Mouse (Mus musculus) midbrain, embryonic 12.5 days (tissue): ENCODE measurements at regions not wholly inside any gene's neighbourhood (a gene's known extent, or its start where the extent isn't known, plus 50 kb on each side); places are given as distances from the start of the nearest gene placed in this dataset.

Experiments used
- ATAC-seq: fragments of 200-750 bp; cut with Nextera tagmentation; 2 replicates; pipeline ENCODE4 v1.8.0; 2017; ENCODE audit warnings: low read depth, moderate TSS enrichment, moderate library complexity; ENCODE audit not compliant: low FRiP score
- H3K27ac ChIP-seq: fragments of 300-500 bp; sonication (generic); replicated peaks from 2 replicates; pipeline ENCODE4 v1.5.1; 2016; ENCODE audit warnings: mild to moderate bottlenecking
- H3K27me3 ChIP-seq: fragments of 300-500 bp; sonication (generic); 2 replicates; pipeline ENCODE4 v1.6.1; 2016; ENCODE audit warnings: mild to moderate bottlenecking
- H3K36me3 ChIP-seq: fragments of 300-500 bp; sonication (generic); 2 replicates; pipeline ENCODE4 v1.6.1; 2016
- H3K4me1 ChIP-seq: fragments of 300-500 bp; sonication (generic); 2 replicates; pipeline ENCODE4 v1.6.1; 2016
- H3K4me2 ChIP-seq: fragments of 300-500 bp; sonication (generic); replicated peaks from 2 replicates; pipeline ENCODE4 v1.6.1; 2016; ENCODE audit warnings: mild to moderate bottlenecking, moderate library complexity
- H3K4me3 ChIP-seq: fragments of 300-500 bp; sonication (generic); 2 replicates; pipeline ENCODE4 v1.5.1; 2016; ENCODE audit warnings: mild to moderate bottlenecking
- H3K9ac ChIP-seq: fragments of 300-500 bp; sonication (generic); replicated peaks from 2 replicates; pipeline ENCODE4 v1.6.1; 2016; ENCODE audit warnings: mild to moderate bottlenecking, moderate library complexity
- H3K9me3 ChIP-seq: fragments of 300-500 bp; sonication (generic); 2 replicates; pipeline ENCODE4 v1.6.1; 2016; ENCODE audit warnings: mild to moderate bottlenecking
- WGBS: fragments of 180-500 bp; shearing (Covaris S2); methylation state at CpG from one replicate; pipeline ENCODE4 v1.1.7; 2016; 5-methylcytosine and 5-hydroxymethylcytosine counted together

DNA sequence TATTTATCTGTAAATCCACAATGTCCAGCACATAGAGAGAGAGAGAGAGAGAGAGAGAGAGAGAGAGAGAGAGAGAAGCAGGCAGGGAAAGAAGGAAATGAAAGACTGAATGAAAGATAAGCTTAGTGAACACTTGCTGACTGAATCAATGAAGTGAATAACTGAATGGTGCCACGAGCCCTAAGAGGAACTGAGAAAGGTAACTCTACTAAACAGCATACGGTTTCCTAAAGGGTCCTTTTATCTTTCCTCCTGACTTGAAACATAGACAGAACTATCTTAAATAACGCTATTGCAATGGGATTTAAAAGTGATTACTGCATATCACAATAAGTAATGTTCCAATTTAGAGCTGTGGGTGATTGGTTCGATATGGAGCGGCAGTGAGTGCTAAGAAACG lies 121.0 kb downstream of the Rbm26 start:
- WGBS = 86% methylated on average over 6 of the region's 6 CpGs
- Histone ChIP-seq H3K27ac (no peak overlapping the region), H3K27me3 (no peaks in the 10 kb centered on the region), H3K4me1 (no peaks in the 10 kb centered on the region), H3K4me3 (no peak overlapping the region), H3K4me2 (no peak overlapping the region), H3K9me3 (no peaks in the 10 kb centered on the region), H3K36me3 (no peaks in the 10 kb centered on the region), H3K9ac (no peak overlapping the region)
- ATAC-seq = no peak

DNA sequence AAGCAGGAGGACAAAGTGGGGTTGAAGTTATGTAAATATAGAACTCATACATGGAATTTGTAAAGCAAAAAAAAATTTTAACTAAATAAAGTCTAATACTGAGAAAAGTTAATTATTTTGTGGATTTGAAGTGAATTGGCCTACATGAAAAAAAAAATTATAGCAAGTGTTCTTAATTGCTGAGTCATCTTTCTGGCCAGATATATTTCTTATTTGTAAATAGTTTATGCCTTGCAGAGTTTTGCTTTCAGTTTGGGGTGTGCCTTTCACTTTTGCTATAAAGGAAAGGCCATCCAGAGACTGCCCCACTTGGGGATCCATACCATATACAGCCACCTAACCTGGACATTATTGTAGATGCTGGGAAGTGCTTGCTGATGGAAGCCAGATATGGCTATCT lies 138.3 kb downstream of the Rbm26 start:
- Histone ChIP-seq H3K27me3 (no peaks in the 10 kb centered on the region), H3K4me3 (no peak overlapping the region), H3K27ac (no peak overlapping the region), H3K9me3 (no peaks in the 10 kb centered on the region), H3K9ac (no peak overlapping the region), H3K36me3 (no peaks in the 10 kb centered on the region), H3K4me1 (no peaks in the 10 kb centered on the region), H3K4me2 (no peak overlapping the region)
- ATAC-seq = no peak

DNA sequence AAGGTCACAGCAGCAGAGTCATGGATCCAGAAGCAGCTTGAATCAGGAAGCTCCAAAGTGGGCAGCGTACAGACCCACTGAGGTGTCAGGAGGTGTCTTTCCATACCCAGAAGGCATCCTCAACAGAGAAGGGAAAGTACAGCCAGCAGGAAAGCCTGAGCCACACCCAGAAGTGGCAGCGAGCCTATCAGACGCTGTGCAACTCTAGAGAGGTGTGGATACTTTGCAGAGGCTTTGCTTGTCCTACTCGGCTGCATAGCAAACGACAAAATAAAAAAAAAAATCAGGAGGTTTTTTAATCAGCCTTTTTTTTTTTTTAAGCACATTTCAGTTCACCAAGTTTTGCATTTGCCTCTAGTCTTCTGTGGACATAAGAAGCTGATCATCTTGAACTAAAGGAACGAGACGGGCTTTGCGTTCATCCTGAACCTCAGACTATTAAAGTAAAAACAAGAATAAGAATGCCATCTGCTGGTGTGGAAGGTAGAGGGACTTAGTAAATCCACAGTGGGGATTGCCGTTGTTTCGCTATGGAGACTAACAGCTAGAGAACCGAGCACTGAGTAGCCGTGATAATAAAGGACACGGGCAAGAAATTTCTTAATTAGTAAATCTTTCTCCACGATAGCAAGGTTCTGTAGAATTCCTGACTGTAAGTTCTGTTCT lies 142.3 kb downstream of the Rbm26 start:
- Histone ChIP-seq H3K9ac (no peak overlapping the region), H3K27me3 (no peaks in the 10 kb centered on the region), H3K9me3 (no peaks in the 10 kb centered on the region), H3K4me1 (no peaks in the 10 kb centered on the region), H3K36me3 (no peaks in the 10 kb centered on the region), H3K4me3 (no peak overlapping the region), H3K4me2 (0 out of 2 replicates have a peak overlapping the region, but pooled peaks have one; percentile 9), H3K27ac (no peak overlapping the region)
- ATAC-seq = no peak
- 44% methylated on average over 14 of the region's 14 CpGs for WGBS

DNA sequence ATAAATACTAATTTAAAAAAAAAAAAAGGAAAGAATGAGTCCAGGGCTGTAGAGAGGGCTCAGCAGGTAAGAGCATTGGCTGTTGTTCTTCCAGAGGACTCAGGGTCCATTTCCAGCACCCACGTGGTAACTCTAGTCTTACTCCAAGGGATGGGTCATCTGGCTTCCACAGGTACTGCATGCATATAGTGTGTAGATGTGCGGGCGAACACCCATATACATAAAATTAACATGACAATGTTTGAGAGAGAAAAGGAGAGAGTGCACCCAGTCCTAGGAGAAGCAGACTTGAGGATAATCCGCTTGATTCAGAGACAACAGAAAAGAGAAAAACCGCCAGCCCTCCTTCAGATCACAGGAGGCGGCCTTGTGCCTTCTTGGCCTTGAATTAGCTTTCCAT lies 157.2 kb downstream of the Rbm26 start:
- Histone ChIP-seq H3K36me3 (no peaks in the 10 kb centered on the region), H3K9ac (no peak overlapping the region), H3K9me3 (no peaks in the 10 kb centered on the region), H3K4me3 (no peak overlapping the region), H3K4me1 (peaks cover 11% of the 10 kb centered on the region; the same call in 1 of the 2 replicates), H3K4me2 (no peak overlapping the region), H3K27me3 (no peaks in the 10 kb centered on the region), H3K27ac (no peak overlapping the region)
- no peak for ATAC-seq
- 53% methylated on average over 6 of the region's 6 CpGs for WGBS

DNA sequence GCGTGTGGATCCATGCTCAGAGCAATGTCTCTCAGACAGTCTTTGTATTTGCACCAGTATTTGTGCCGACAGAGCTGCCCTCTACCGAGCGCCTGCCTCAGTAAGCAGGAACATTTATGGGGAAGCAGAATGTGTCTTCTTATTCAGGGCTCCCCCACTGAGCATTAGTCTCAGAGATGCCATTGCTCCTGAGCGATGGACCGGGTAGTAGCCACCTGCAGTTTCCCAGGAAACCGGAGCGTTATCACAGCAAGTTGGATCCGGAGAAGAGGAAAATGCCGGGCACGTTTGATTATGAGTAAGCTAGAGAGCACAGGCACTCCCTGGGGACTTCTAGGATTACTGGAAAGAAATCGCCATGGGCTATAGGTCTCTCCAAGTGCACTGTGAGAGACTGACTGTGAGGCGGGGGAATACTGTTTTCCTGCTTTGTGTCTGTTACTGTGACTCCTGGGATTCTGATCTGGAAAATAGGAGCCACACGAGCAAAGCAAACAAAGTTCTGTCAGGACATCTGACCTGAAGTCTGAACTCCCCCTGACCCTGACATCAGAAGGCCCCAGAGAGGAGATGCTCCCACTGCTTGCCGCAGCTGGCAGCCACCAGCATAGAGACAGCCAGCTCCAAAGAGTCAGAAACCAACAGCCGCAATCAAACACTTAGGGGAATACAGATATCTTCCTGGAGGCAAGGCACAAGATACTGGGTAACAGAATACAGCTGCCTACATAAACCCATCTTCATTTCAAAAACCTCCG lies 160.9 kb downstream of the Rbm26 start:
- ATAC-seq = peak; percentile 38; the same call in 1 of the 2 replicates
- no peak overlapping the region for H3K4me3 ChIP-seq
- H3K9ac ChIP-seq = no peak overlapping the region
- H3K27ac ChIP-seq = no peak overlapping the region; the same call in 1 of the 2 replicates
- no peaks in the 10 kb centered on the region for H3K9me3 ChIP-seq
- 23% methylated on average over 17 of the region's 17 CpGs for WGBS
- H3K4me1 ChIP-seq = no peaks in the 10 kb centered on the region; the same call in 1 of the 2 replicates
- H3K27me3 ChIP-seq = no peaks in the 10 kb centered on the region
- no peaks in the 10 kb centered on the region for H3K36me3 ChIP-seq
- peak overlapping the region; percentile 36 for H3K4me2 ChIP-seq

DNA sequence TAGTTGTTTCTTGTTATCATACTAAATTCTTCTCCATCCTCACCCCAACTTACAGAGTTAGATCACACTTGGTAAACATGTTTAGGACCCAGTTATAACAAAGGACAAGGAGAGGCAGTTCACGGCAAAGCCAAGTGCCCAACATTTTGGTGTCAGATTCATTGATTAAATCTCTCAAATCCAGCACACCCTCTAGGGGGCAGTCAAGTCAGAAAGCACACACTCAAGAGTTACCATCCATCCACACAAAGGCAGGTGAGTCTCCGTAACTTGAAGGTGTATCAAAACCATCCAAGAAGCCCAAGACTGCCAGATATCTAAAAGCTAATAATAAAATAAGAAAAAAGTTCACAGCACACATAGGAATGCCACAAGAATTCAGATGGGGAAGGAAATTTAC lies 161.8 kb downstream of the Rbm26 start:
- no peak overlapping the region for H3K9ac ChIP-seq
- 86% methylated on average over 2 of the region's 2 CpGs for WGBS
- no peaks in the 10 kb centered on the region for H3K9me3 ChIP-seq
- H3K27ac ChIP-seq = no peak overlapping the region
- no peaks in the 10 kb centered on the region; the same call in 1 of the 2 replicates for H3K4me1 ChIP-seq
- no peaks in the 10 kb centered on the region for H3K27me3 ChIP-seq
- H3K4me2 ChIP-seq = no peak overlapping the region
- H3K4me3 ChIP-seq = no peak overlapping the region
- no peaks in the 10 kb centered on the region for H3K36me3 ChIP-seq
- no peak for ATAC-seq

DNA sequence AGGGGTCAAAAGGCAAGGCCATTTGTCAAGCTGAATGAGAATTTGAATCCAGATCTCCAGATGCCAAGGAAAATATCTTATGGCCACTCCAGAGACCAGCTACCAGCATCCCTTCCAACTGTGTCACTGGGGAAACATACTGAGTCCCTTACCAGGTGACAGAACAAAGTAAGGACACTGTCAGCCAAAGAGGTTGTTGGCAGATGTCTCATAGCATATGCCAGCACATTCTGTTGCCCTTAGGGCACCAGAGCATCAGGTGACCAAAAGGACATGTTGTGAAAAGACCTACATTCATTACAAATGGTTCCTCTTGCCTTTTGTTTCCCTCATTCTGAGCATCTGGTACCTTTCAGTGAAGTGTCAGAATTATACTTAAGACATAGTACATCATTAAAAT lies 166.4 kb downstream of the Rbm26 start:
- H3K27ac ChIP-seq = no peak overlapping the region
- H3K4me2 ChIP-seq = no peak overlapping the region
- H3K27me3 ChIP-seq = no peaks in the 10 kb centered on the region
- no peaks in the 10 kb centered on the region for H3K9me3 ChIP-seq
- no peaks in the 10 kb centered on the region; the same call in 1 of the 2 replicates for H3K4me1 ChIP-seq
- ATAC-seq = no peak
- H3K9ac ChIP-seq = no peak overlapping the region
- no peak overlapping the region for H3K4me3 ChIP-seq
- H3K36me3 ChIP-seq = no peaks in the 10 kb centered on the region

DNA sequence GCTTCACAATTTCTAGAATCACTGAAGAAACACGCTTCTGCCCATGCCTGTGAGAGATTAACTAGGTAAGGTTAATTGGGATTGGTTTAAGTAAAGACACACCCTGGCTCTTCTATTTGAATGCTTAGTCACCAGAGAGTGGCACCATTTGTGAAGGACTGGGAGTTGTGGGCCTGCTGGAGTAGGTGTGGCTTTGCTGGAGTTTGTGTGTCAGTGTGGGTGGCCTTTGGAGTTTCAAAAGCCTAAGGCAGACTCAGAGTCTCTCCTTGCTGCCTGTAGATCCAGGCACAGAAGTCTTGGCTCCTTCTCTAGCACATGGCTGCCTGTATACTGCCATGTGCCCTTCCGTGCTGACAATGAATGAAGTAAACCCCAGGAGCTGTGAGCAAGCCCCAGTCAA lies 168.8 kb downstream of the Rbm26 start:
- Histone ChIP-seq H3K4me1 (no peaks in the 10 kb centered on the region), H3K9me3 (no peaks in the 10 kb centered on the region), H3K36me3 (no peaks in the 10 kb centered on the region), H3K9ac (no peak overlapping the region), H3K4me3 (no peak overlapping the region), H3K27ac (no peak overlapping the region), H3K27me3 (no peaks in the 10 kb centered on the region), H3K4me2 (no peak overlapping the region)
- 93% methylated on average over 2 of the region's 2 CpGs for WGBS
- ATAC-seq = no peak

DNA sequence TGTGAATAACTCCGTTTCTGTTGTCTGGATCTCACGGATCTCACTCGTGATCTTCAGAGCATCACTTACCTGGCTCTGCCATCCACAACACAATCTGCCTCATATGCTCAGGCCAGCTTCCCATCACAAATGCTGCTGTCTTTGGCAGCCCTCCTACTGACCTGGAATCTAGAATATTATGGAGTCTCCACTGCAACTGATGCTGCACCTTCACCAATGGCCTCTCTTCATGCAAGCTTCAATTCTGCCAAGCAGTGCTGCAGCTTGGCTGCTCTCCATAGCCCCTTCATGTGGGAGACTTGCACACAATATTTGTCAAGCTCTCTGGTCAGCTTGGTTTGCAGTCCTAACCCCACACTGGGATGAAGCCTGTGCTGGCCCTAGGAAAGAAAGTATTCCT lies 183.1 kb downstream of the Rbm26 start:
- H3K4me1 ChIP-seq = no peaks in the 10 kb centered on the region
- H3K4me3 ChIP-seq = no peak overlapping the region
- no peaks in the 10 kb centered on the region for H3K36me3 ChIP-seq
- no peak overlapping the region for H3K27ac ChIP-seq
- H3K27me3 ChIP-seq = no peaks in the 10 kb centered on the region
- 93% methylated on average over 3 of the region's 3 CpGs for WGBS
- no peak overlapping the region for H3K4me2 ChIP-seq
- ATAC-seq = no peak
- H3K9me3 ChIP-seq = no peaks in the 10 kb centered on the region
- H3K9ac ChIP-seq = no peak overlapping the region

DNA sequence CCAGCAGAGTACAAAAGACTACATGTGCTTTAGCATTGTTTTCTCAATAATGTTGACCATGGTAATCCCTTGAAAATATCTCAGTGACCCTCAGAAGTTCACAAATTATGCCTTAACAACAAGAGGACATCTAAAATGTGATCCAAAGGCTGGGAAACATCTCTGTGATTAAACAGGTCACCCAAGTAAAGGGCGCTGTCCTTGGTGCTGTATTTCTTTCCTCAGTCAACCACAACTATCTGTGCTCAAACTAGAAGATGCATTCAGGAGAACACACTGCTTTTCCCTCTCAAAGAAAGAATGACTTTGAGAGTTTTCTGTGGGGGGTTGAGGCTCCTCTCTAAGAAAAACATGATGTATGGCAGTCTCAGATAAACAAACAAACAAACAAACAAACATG lies 211.1 kb downstream of the Rbm26 start:
- Histone ChIP-seq H3K4me3 (no peak overlapping the region), H3K9me3 (no peaks in the 10 kb centered on the region), H3K27ac (no peak overlapping the region), H3K4me2 (no peak overlapping the region), H3K27me3 (no peaks in the 10 kb centered on the region), H3K4me1 (no peaks in the 10 kb centered on the region), H3K9ac (no peak overlapping the region), H3K36me3 (no peaks in the 10 kb centered on the region)
- ATAC-seq = no peak
- 54% methylated on average over 1 of the region's 1 CpGs for WGBS

DNA sequence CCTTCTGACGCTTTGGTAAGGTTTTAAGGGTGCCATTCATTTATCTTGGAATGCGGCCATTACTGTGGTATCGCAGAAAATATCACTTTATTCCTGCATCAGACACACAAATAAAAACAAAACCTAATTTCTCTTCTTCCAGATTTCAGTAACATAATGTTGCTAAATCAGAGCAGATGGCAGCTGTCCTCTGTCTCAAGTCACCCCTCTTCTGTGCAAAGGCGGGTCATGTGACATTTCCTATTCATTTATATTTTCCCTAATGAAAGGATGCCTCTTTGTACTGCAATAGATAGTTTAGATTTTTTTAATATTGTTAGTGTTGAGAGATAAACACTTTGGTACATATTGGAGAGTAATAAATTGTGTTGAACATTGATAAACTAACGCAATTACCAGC lies 233.7 kb downstream of the Rbm26 start:
- 94% methylated on average over 5 of the region's 5 CpGs for WGBS
- no peaks in the 10 kb centered on the region for H3K36me3 ChIP-seq
- H3K4me2 ChIP-seq = no peak overlapping the region
- no peak for ATAC-seq
- no peak overlapping the region for H3K4me3 ChIP-seq
- H3K4me1 ChIP-seq = no peaks in the 10 kb centered on the region
- no peak overlapping the region for H3K9ac ChIP-seq
- no peaks in the 10 kb centered on the region for H3K27me3 ChIP-seq
- no peaks in the 10 kb centered on the region for H3K9me3 ChIP-seq
- H3K27ac ChIP-seq = no peak overlapping the region

DNA sequence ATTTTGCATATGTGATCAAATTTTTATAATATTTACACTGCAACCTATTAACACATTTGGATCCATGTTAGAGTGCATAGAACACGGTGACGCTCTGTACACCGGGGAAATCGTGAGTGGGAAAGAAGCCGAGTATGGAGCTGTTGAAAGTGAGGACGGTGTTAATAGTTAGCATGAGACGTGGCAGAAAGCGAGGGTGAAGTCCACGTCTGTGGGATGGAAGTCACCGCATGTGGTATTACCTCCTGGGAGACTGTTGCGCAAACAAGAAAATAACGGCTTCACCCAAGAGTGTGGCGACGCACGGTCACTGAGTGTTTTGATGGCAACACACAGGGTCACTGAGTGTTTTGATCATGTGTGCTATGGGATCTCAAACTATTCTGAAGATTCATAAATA lies 237.2 kb downstream of the Rbm26 start:
- H3K4me2 ChIP-seq = no peak overlapping the region
- no peaks in the 10 kb centered on the region for H3K9me3 ChIP-seq
- H3K27ac ChIP-seq = no peak overlapping the region
- 85% methylated on average over 15 of the region's 15 CpGs for WGBS
- ATAC-seq = no peak
- H3K36me3 ChIP-seq = no peaks in the 10 kb centered on the region
- no peak overlapping the region for H3K4me3 ChIP-seq
- H3K9ac ChIP-seq = no peak overlapping the region
- no peaks in the 10 kb centered on the region for H3K27me3 ChIP-seq
- H3K4me1 ChIP-seq = no peaks in the 10 kb centered on the region
